Mouse (Mus musculus) myocyte (in vitro differentiated cells): Measurements from ENCODE around the gene Zfp146. TPM values are rescaled to one million over a fixed set of nuclear protein-coding genes. Genes with fewer than 3 reads are reported as not detected.

Experiments
- H3K27me3 ChIP-seq: one replicate; pipeline ENCODE4 v1.6.1; 2011; ENCODE audit not compliant: control insufficient read depth, insufficient read depth, insufficient read length
- H3K36me3 ChIP-seq: one replicate; pipeline ENCODE4 v1.6.1; 2011; ENCODE audit not compliant: control insufficient read depth, insufficient read depth
- H3K4me2 ChIP-seq: one replicate; pipeline ENCODE4 v1.6.1; 2011; ENCODE audit warnings: low read depth, control low read depth
- H3K4me3 ChIP-seq: one replicate; pipeline ENCODE4 v1.5.1; 2011; ENCODE audit warnings: mild to moderate bottlenecking, control low read depth, moderate library complexity
- H3K79me2 ChIP-seq: one replicate; pipeline ENCODE4 v1.6.1; 2011; ENCODE audit not compliant: control insufficient read depth, insufficient read depth
- H3ac ChIP-seq: one replicate; pipeline ENCODE4 v1.6.1; 2011; ENCODE audit not compliant: control insufficient read depth, insufficient read length
- CEBPB ChIP-seq: IDR thresholded peaks from 2 replicates; pipeline ENCODE4 v1.6.1; 2011; ENCODE audit warnings: mild to moderate bottlenecking, moderate library complexity; ENCODE audit not compliant: poor library complexity, insufficient read depth, severe bottlenecking
- E2F4 ChIP-seq: IDR thresholded peaks from one replicate; pipeline ENCODE4 v1.6.1; 2011; ENCODE audit warnings: mild to moderate bottlenecking, control low read depth, moderate library complexity; ENCODE audit not compliant: insufficient read depth
- MAX ChIP-seq: IDR thresholded peaks from one replicate; pipeline ENCODE4 v1.6.1; 2011; ENCODE audit warnings: low read depth, mild to moderate bottlenecking, control low read depth
- MYOD1 ChIP-seq, 3 experiments: IDR thresholded peaks; one replicate each; pipeline ENCODE4 v1.6.1; 2011; ENCODE audit warnings: control low read depth in 2 of 3, low read depth in 2 of 3, mild to moderate bottlenecking in 2 of 3, moderate library complexity in 1 of 3; ENCODE audit not compliant: insufficient read length in 2 of 3, control insufficient read depth in 1 of 3
- MYOG ChIP-seq, 3 experiments: IDR thresholded peaks; one replicate each; pipeline ENCODE4 v1.6.1; 2011; ENCODE audit warnings: control low read depth in 2 of 3, low read depth in 2 of 3, mild to moderate bottlenecking in 2 of 3; ENCODE audit not compliant: insufficient read length in 2 of 3, control insufficient read depth in 1 of 3, insufficient read depth in 1 of 3
- POLR2A ChIP-seq: IDR thresholded peaks from one replicate; pipeline ENCODE4 v1.6.1; 2011; ENCODE audit warnings: low read depth, mild to moderate bottlenecking, control low read depth, moderate library complexity; ENCODE audit not compliant: insufficient read length
- POLR2AphosphoS2 ChIP-seq: IDR thresholded peaks from one replicate; pipeline ENCODE4 v1.6.1; 2011; ENCODE audit warnings: low read depth, control low read depth; ENCODE audit not compliant: insufficient read length
- REST ChIP-seq: IDR thresholded peaks from one replicate; pipeline ENCODE4 v1.6.1; 2011; ENCODE audit warnings: mild to moderate bottlenecking, control low read depth, moderate library complexity; ENCODE audit not compliant: insufficient read depth, insufficient read length
- SRF ChIP-seq: IDR thresholded peaks from one replicate; pipeline ENCODE4 v1.6.1; 2011; ENCODE audit warnings: low read depth; ENCODE audit not compliant: control insufficient read depth, insufficient read length
- TCF12 ChIP-seq: IDR thresholded peaks from one replicate; pipeline ENCODE4 v1.6.1; 2011; ENCODE audit warnings: mild to moderate bottlenecking, control low read depth; ENCODE audit not compliant: poor library complexity, insufficient read depth, severe bottlenecking
- TCF3 ChIP-seq: IDR thresholded peaks from one replicate; pipeline ENCODE4 v1.6.1; 2011; ENCODE audit warnings: low read depth, control low read depth; ENCODE audit not compliant: insufficient read length
- USF1 ChIP-seq: IDR thresholded peaks from one replicate; pipeline ENCODE4 v1.6.1; 2011; ENCODE audit warnings: low read depth, mild to moderate bottlenecking, control low read depth, moderate library complexity
- polyA plus RNA-seq: library from polyadenylated mRNA; unstranded; fragments of >200 nt; fragmentation: generic; extraction: Trizol; gene quantifications from one replicate; pipeline ENCODE4 v1.2.1, GENCODE M21; 2012; ENCODE audit warnings: missing spikeins

The Zfp146 gene
- polyA plus RNA-seq, 1 experiment, result 13.2 TPM

DNA sequence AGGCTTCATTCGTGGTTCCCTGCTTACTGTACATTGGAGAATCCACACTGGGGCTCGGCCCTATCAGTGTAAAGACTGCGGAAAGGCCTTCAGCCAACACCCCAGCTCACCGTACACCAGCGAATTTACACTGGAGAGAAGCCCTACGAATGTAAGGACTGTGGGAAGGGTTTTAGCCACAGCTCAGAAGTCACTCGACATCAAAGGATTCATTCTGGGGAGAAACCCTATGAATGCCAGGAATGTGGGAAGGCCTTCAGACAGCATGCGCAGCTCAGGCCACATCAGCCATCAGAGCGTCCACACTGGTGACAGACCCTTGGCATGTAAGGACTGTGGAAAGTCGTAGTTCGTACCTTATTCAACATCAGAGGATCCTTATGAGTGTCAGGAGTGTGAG, 8.7 kb upstream of the Zfp146 start:
- Histone ChIP-seq H3K36me3 (peaks cover 5% of the 10 kb centered on the region), H3K79me2 (no peaks in the 10 kb centered on the region)
- TF ChIP-seq TCF3 (no peak), CEBPB (no peak)

DNA sequence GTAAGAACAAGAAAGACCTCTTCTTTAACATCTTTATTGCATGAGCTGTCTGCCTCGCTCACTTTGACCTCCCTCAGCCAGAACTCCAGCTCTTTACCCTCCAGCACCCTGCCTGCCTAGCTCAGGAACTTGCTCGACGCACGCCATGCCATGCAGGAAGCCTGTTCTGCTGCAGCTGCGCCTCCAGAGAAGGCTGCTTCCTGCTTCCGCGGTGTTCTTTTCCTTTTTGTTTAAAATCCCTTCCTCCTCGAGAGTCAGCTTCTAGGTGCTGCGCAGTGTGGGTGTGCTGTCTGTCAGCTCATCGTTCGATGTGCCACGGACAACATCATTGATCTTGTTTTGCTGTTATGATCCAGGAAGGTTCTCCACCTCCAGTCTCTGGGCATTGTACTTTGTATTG, 6.9 kb upstream of the Zfp146 start:
- no peak overlapping the region for H3ac ChIP-seq
- peaks cover 5% of the 10 kb centered on the region for H3K36me3 ChIP-seq
- H3K27me3 ChIP-seq, result no peaks in the 10 kb centered on the region
- TF ChIP-seq TCF12 (no peak), MYOG (IDR thresholded peaks at IDR 0.05; ENCODE audit: control insufficient read depth in 1 of 3, insufficient read depth in 1 of 3, insufficient read length in 2 of 3, low read depth in 2 of 3) (no peak)
- no peak overlapping the region for H3K4me3 ChIP-seq
- H3K4me2 ChIP-seq, result no peak overlapping the region
- no peaks in the 10 kb centered on the region for H3K79me2 ChIP-seq

More for the DNA sequence above, 8.7 kb upstream of the Zfp146 start:
- H3K4me2 ChIP-seq, result no peak overlapping the region
- H3K27me3 ChIP-seq, result no peaks in the 10 kb centered on the region
- no peak overlapping the region for H3K4me3 ChIP-seq
- H3ac ChIP-seq, result no peak overlapping the region

DNA sequence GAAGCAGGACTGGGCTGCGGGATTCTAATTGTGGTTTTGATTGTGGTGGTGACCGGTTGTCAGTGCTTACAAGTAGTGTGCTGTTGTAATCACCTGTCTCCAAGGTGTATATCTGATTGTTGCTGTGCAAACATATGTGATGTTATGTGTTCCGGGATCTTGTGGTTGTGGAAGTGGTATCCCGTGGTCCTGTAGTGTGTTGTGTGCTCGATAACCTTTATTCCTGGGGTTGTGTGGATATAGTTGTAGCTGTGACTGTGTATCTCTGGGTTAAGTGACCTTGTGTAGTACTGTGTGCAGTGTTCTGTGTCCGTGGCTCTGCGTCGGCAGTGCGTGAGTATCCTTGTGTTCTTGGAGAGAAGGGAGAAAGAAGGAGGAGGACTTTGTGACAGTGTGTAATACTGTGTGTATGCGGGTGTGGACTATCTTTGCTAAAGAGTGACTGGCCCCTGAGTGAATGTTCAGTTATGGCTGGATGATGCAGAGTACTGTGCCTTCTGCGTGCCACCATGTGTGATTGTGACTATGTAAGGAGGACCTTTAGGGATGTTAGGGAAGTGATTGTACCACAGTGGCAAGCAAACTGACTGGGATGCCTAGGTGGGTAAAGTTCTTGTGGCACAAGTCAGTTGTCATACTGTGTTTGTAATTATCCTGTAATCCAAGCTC, 867 bp upstream of the Zfp146 start:
- Histone ChIP-seq H3K36me3 (peaks cover 5% of the 10 kb centered on the region), H3K27me3 (no peaks in the 10 kb centered on the region), H3ac (peak overlapping the region; percentile 70), H3K79me2 (peaks cover 40% of the 10 kb centered on the region), H3K4me2 (peak overlapping the region; percentile 96), H3K4me3 (peak overlapping the region; percentile 72)
- TF ChIP-seq TCF3 (no peak), POLR2A (no peak), E2F4 (no peak), MAX (no peak), MYOD1 (IDR thresholded peaks at IDR 0.05; ENCODE audit: control insufficient read depth in 1 of 3, insufficient read length in 2 of 3, low read depth in 2 of 3) (no peak), MYOG (IDR thresholded peaks at IDR 0.05; ENCODE audit: control insufficient read depth in 1 of 3, insufficient read depth in 1 of 3, insufficient read length in 2 of 3, low read depth in 2 of 3) (no peak), REST (no peak), TCF12 (no peak), SRF (no peak), CEBPB (no peak), POLR2AphosphoS2 (no peak), USF1 (no peak)

DNA sequence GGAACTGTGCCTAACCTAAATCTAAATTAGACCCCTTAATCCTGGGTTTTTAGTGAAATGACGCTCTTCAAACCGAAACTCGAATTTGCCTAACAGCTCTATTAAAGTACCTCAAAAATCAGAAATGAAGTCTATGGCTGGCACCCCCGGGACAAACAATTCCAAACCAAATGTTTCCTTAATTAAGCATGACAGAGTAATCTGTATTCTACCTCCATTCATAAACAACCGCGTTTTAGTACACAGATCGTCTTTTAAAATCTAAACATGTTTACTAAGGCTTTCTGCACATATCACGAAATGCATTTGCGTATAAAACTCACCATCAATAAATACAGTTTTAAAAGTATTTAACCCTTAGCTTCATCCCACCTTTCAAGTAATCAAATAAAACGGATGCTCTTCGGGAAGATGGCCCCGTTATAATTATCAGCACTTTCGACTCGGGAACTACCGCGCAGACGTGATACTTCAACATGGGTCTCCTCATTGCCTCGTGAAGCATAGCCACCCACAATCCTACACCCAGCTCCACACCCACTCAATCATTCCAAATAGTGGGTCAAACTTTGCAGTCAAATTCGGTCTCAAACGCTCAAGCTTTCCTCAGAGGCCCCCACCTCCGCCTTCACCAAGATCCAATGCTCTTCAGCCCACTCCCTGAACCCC, 502 bp downstream of the Zfp146 start:
- Histone ChIP-seq H3K36me3 (peaks cover 13% of the 10 kb centered on the region), H3K4me3 (peak overlapping the region; percentile 72), H3K4me2 (peak overlapping the region; percentile 71), H3ac (peak overlapping the region; percentile 70), H3K27me3 (no peaks in the 10 kb centered on the region), H3K79me2 (peaks cover 54% of the 10 kb centered on the region)
- no peak for TF ChIP-seq MAX
- TF ChIP-seq TCF3, result no peak
- no peak for TF ChIP-seq MYOG (IDR thresholded peaks at IDR 0.05; ENCODE audit: control insufficient read depth in 1 of 3, insufficient read depth in 1 of 3, insufficient read length in 2 of 3, low read depth in 2 of 3)
- TF ChIP-seq USF1, result no peak
- no peak for TF ChIP-seq E2F4
- no peak for TF ChIP-seq REST
- no peak for TF ChIP-seq SRF
- no peak for TF ChIP-seq CEBPB
- no peak for TF ChIP-seq TCF12
- TF ChIP-seq MYOD1 (IDR thresholded peaks at IDR 0.05; ENCODE audit: control insufficient read depth in 1 of 3, insufficient read length in 2 of 3, low read depth in 2 of 3), result no peak
- no peak for TF ChIP-seq POLR2A
- no peak for TF ChIP-seq POLR2AphosphoS2

DNA sequence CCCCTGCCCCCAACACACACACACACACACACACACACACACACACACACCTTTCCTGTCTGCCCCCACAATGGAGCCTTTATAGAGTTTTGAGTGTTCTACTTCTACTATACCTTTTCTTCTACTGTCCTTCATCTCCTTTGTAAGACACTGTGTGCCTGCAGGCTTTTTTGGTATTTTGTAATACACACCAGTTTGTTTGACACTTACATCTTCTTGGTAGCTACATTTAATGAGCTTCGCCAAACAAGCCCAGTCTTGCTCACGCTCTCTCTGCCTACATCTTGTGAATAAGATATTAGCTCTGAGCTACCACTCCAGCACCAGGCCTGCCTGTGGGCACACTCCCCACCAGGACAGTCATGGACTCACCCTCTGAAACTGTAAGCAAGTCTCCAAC, 4.8 kb downstream of the Zfp146 start:
- H3K36me3 ChIP-seq, result peaks cover 52% of the 10 kb centered on the region
- no peak overlapping the region for H3ac ChIP-seq
- H3K4me3 ChIP-seq, result no peak overlapping the region
- peaks cover 76% of the 10 kb centered on the region for H3K79me2 ChIP-seq
- no peak overlapping the region for H3K4me2 ChIP-seq
- no peaks in the 10 kb centered on the region for H3K27me3 ChIP-seq
- TF ChIP-seq CEBPB, result no peak
- no peak for TF ChIP-seq POLR2AphosphoS2
- no peak for TF ChIP-seq E2F4
- no peak for TF ChIP-seq USF1
- TF ChIP-seq TCF12, result no peak
- TF ChIP-seq SRF, result no peak
- no peak for TF ChIP-seq REST
- TF ChIP-seq MYOD1 (IDR thresholded peaks at IDR 0.05; ENCODE audit: control insufficient read depth in 1 of 3, insufficient read length in 2 of 3, low read depth in 2 of 3), result no peak
- no peak for TF ChIP-seq MAX
- TF ChIP-seq POLR2A, result no peak
- no peak for TF ChIP-seq TCF3
- no peak for TF ChIP-seq MYOG (IDR thresholded peaks at IDR 0.05; ENCODE audit: control insufficient read depth in 1 of 3, insufficient read depth in 1 of 3, insufficient read length in 2 of 3, low read depth in 2 of 3)
